Mouse (Mus musculus) layer of hippocampus, adult 18-20 months (tissue): Measurements from ENCODE around the gene Eva1b. TPM values are rescaled to one million over a fixed set of nuclear protein-coding genes. Genes with fewer than 3 reads are reported as not detected.
"Not testable (repeated sequence)": the region's sequence is repeated elsewhere in the genome, so short reads cannot be mapped to it uniquely, and the experiment has no call there.

Experiments
- DNase-seq, 2 experiments: peaks; one replicate each; pipeline ENCODE4 v3.0.0; 2022; ENCODE audit warnings: low spot score in 2 of 2
- total RNA-seq, 2 experiments: library from RNA; stranded (reverse); gene quantifications; 2 replicates each; pipeline ENCODE4 v1.2.3; 2021

Gene Eva1b
- total RNA-seq, 2 experiments from 2014 or later, result 1.8 to 1.9 TPM

DNA sequence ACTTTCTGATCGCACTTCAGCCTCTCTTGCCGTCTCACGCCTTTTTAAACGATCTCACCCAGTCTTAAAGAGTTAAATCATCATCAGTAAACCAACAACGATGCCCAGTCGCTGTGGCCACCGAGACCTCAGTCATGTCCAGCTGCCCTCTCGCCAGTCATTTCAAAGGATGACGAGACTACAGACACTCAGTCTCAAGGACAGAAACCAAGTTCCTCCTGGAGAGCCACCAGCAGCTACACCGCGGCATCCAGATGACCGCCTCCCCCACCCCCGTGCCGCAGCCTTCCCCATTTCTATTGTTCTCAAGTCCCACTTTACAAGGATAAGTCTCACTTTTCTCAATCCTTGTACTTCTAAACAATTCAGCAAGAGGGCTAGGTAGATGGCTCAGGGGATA lies 5.3 kb downstream of the Eva1b start:
- no peak for DNase-seq

DNA sequence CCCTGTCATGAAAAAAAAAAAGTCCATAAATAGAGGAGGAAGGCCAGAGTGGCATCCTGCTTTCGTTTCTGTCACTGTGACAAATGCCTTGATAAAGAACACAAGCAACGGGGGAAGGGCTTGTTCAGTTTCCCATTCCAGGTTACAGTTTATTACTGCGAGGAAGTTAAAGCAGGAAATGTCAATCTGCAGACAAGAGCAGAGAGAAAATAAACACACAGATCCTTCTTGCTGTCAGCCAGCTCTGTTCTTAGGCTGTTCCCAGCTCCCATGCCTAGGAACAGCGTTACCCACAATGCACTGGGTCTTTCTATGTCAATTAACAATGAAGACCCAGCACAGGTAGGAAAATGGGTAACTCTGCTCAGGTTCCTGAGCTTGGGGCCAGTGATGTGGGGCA lies 7.6 kb downstream of the Eva1b start:
- no peak for DNase-seq

DNA sequence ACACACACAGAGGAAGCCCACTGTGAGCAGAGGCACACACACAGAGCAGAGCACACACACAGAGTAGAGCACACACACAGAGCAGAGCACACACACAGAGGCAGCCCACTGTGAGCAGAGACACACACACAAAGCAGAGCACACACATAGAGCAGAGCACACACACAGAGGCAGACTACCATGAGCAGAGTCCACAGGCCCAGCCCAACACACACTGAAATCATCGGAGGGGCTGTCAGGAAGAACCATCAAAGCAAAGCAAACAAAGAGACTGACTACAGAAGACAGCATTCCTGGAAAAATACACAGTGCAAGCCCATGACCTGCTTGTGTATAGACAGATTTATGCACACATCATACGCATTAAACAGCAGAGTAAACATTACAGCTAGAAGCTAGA lies 8.3 kb downstream of the Eva1b start:
- DNase-seq, result no peak

DNA sequence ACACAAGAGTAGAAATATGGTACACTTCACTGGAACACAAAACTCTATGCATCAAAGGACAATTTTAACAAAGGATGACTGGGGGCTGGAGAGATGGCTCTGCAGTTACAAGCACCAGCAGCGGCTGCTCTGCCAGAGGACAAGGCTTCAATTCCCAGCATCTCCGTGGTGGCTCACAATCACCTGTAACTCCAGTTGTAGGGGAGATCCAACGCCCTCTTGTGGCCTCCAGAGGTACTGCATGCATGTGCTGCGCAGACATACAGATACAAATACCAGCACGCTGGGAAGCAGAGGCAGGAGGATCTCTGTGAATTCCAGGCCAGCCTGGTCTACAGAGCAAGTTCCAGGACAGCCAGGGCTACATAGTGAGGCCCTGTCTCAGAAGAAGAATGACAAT lies 9.1 kb downstream of the Eva1b start:
- DNase-seq, result no peak

DNA sequence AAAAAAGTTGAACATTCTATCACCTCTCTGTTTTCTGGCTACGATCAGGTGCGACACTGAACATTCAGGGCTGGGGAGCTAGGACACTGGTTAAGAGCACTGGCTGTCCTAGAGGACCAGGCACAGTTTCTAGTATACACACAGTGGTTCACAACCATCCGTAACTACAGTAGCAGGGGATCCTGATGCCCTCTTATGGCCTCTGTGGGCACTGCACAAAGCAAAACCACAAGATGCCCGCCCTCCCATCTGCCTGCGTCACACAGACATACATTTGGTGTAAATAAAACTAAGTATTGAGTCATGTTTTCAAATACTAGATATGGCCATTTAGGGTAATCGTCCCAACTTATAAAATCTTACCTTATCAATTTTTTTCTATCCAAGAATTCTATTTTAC lies 10.0 kb downstream of the Eva1b start:
- no peak for DNase-seq

DNA sequence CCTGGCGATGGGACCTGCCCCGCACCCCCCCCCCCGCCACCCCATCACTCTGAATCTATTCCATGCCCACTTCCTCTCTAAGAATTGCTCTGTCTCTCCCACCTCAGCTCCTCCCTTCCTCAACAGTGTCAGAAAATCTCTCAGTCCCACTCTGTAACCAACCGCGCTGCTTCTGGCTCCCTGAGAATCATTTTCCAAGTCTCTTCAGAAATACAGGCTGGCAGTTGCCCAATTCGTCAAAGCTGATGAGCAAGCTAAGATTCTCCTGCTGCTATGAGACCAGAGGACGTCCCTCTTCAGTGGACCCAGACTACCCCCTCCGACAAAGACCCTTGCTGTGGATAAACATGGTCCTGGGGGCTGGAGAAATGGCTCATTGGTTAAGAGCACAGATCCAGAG lies 11.9 kb downstream of the Eva1b start:
- DNase-seq, result no peak

DNA sequence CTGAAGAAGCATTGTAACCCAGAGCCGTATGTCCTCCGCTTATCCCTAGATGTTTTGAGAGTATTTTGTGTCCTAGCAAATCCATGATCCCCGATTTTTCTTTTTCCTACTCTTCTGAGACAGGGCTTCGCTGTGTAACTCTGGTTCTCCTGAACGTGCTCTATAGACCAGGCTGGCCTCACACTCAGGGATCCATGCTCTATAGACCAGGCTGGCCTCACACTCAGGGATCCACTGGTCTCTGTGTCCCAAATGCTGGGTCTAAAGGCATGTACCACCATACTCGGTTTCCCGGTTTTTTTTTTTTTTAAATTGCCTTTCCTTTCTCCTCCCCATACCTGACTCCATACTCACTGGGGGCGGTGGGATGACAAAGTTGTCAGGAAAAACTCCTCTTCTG lies 13.4 kb downstream of the Eva1b start:
- DNase-seq, result no peak

DNA sequence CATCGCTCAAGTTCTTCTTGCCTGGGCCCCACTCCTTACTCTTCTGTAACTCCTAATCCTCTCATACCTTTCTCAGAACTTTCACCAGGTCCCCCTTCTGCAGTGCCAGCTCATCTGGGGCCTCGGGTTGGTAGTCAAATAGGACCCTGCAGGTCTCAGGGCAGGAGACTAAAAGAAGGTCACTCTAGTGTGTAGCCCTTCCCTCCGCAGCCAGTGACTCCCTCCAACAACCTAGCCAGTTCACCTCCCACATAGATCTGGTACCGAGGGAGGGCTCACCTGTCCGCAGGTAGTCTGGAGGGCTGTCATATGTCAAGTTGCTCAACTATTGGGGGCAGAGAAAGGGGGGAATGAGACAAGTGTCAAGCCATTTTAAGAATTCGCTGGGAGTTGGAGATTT lies 13.9 kb downstream of the Eva1b start:
- no peak for DNase-seq

DNA sequence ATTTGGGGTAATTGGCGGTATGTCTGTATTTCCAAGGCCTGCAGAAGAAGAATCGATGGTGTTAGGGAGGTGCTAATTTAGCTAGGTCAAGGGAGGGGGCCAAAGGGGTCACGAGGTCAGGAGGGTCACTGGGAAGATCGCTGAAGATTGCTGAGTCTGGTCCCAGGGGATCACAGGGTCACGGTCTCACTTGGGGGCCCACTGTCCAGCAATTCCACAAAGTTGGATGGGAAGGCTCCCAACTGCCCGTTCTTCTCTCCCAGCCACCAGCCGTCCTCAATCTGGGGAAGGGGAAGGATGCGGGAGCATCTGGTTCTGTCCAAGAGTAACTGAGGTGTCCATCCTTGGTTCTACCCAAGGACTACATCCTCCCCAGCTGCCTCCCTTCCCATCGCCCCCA lies 14.4 kb downstream of the Eva1b start:
- no peak for DNase-seq

DNA sequence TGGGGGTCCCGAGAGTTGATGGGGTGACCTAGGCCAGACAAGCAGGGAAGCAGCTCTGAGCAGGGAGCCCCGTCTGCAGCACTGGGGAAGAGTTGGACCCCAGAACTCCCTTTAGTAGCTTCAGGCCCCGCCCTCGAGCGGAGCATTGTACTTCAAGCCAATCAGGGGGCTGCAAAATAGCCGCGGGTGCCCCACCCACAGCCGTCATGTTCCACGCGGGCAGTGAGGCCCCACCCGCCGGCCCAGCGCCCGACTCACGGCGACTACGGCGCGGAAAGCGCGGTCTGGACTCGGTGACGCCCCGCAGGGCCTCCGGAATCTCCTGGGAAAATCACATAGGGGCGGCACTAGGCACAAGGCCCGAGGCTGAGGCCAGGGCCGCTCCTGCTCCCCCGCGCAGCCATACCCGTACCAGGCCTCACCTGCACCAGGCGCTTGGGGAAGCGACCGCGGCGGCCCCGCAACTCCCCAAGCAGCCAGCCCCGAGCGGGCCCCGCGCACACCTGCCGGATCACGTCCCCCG lies 15.1 kb downstream of the Eva1b start:
- DNase-seq, result peak; percentile 77 to 82

DNA sequence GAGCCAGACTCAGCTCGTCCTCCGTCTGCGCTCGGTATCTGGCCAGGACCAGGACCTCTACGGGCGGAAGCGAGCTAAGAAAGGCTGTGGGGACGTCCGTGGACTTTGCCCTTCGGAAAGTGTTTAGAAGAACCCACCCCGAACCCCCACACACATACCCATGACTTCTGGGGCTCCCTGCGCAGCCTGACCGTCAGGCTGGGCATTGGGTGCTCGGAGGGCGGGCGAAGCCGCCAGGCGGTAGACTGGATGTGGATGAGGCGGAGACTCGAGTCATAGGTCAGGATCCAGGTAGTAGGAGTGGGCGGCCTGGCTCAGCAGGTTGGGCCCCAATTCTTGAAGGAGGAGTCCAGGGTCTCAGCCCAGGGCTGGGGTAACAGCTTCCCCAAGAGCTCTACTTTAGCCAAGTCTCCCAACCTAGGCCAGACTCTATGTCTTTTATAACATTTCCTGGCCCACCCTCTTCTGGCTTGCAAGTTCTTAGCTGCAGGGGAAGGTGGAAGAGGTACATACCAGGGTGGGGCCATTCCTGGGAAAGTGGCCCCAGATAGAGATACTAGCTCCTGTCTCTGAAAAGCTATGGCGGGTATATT lies 15.6 kb downstream of the Eva1b start, which contains the start of gene Sh3d21:
Sh3d21 (minus strand) TSS at position 425 of the 593 bp plus-strand sequence.
- no peak for DNase-seq

DNA sequence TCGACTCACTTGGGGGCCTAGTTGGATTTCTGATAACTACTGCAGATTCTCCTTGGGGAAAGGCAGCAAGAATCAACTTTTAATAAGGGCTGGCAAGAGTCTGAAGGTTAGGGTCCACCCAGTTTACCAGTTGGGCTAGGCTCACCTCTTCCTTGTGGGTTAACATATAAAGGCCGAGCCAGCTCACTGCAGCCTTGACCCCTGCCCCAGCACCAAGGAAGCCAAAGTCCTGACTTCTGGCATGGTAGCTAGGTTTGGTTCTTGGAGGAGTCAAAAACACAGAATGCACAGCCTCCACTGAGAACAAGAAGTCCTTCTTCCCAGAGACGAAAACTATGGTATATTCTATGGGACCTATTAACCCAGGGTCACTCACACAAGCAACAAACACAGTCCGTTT lies 16.1 kb downstream of the Eva1b start:
- DNase-seq, result no peak

DNA sequence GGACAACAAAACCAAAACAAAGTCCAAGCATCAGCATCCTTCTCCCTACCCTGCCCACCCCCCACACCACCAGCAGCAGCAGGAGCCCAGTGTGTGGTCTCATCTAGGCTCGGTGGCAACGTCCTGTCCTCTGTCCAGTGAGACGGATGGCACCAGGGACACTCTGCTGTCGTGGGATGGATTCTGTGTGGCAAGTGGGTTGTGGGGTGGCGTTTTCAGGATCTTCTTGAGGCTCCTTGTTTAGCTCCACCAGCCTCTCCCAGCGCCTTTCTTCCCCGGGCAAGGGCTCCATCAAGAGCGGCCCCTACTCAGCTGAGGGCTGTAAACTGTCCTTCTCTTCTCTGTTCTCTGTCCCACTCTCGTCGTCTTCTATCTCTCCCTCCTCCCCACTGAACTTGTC lies 17.5 kb downstream of the Eva1b start:
- not testable (repeated sequence) for DNase-seq

DNA sequence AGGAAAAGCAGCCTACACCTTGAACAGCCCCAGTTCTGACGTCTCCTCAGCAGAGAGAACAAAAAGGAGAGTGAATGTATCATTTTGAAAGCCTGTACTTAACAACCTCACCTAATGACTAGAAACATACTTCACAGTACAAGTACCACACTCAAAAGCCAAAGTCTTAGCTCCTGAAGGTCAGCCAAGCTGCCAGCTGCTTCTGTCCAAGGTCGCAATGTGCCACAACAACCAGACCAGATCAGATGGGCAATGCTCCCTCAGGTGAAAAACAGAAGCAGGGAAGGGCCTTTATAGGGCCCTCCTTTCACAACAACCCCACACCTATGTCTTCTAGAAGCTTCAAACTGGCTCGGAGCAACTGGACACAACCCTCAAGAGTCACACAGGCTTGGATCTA lies 18.5 kb downstream of the Eva1b start:
- DNase-seq, result no peak

DNA sequence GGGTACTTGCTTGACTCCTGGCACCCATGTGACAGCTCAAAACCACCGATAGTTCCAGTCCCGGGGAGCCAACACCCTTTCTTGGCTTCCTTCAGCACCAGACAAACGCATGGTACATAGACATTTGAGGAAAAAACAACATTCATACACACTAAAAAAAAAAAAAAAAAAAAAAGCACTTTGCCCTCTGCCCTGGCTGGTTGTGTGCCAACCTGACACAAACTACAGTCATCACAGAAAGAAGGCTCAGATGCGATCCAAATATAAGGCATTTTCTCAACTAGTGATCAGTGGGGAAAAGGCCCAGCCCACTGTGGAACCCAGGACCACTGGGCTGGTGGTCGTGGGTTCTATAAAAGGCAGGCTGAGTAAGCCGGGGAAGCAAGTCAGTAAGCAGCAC lies 21.3 kb downstream of the Eva1b start:
- no peak for DNase-seq

DNA sequence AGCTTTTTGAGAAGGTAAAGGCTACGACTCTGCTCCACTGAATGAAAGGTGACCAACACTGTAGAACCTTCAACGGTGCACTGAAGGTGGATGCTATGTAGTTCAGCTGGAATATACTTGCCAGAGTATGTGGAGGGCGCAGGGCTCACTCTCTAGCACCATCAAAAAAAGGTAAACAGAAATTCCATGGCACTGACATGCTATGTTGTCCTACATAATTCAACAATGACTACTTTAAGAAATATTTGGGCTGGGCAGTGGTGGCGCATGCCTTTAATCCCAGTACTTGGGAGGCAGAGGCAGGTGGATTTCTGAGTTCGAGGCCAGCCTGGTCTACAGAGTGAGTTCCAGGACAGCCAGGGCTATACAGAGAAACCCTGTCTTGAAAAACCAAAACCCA lies 23.2 kb downstream of the Eva1b start:
- DNase-seq, result not testable (repeated sequence)

DNA sequence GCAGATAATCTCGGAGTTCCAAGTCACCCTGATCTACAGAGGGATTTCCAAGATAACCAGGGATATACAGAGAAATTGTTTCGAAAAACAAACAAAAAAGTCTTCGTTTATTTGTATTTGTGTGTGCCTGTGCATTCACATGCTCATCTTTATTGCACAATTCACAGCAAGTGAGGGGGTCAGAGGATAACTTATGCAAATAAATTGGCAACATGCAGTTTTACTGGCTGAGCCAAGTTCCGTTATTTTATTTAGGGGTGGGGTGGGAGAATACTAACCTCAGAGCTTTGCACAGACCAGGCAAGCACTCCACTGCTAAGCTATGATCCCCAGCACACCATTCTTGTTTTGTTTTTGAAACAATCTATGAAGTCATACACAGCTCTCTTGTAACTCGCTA lies 26.3 kb downstream of the Eva1b start:
- no peak for DNase-seq

DNA sequence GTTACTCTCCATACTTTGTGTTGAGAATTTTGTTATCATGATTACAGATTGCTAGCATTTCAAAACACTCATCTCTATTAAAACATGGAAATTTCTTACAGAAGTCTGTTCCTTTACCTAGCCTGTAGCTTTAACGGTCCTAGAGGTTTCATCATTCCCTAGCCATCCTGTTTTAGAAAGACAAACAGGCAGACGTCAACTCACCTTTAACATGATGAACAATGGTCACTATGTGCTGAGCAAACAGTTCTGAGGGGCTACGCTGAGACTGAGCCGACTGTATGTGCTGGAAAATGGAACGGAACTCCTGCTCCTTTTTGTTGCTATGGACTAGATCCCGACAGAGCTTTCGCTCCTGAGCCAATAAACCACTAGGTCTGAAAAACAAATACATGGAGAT lies 28.4 kb downstream of the Eva1b start:
- DNase-seq, result not testable (repeated sequence)

DNA sequence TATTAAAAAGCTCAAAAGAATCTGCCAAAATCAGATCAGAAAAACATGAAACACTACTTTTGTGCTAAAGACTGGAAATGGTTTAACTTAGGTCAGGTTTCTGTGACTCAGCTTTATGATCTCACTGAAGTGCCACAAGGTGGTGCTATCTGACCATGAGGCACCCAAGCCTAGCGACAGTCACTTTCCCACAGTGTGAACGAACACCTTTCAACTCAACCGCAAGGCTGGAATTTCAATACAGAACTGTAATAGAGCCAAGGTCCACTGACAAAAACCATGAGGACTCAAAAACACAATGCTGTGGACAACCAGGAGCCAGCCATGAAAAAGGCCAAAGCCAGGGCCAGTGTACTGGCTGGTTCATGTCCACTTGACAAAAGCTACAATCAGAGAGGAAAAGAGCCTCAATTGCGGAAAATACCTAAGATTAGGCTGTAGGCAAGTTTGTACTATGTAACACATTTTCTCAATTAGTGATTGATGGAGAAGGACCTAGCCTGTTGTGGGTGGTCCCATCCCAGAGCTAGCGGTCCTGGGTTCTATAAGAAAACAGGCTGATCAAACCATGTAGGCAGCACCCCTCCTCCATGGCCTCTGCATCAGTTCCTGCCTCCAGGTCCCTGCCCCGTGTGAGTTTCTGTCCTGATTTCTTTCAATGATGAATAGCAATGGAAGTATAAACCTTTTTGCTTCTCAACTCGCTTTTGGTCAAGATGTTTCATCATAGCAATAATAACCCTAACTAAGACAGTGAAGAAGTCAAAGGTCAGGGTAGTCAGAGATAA lies 33.8 kb downstream of the Eva1b start:
- peak in 1 of 2 experiments; percentile 59 for DNase-seq

DNA sequence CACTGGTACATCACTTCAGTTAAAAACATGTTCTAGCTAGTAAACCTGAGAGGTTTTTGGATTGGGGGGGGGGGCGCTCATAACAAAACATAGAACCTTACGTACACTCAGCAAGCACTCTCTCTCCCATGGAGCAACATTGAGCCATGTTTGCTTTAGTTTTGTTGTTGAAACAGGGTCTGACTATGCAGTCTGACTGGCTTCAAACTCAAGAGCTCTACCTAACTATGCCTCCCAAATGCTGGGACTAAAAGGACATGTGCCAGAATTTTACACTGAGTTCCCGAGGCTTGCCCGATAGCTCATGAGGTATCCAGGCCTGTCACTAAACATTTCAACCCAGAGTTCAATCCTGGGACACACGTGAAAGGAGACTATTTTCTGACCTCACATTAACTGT lies 35.5 kb downstream of the Eva1b start:
- DNase-seq, result no peak

DNA sequence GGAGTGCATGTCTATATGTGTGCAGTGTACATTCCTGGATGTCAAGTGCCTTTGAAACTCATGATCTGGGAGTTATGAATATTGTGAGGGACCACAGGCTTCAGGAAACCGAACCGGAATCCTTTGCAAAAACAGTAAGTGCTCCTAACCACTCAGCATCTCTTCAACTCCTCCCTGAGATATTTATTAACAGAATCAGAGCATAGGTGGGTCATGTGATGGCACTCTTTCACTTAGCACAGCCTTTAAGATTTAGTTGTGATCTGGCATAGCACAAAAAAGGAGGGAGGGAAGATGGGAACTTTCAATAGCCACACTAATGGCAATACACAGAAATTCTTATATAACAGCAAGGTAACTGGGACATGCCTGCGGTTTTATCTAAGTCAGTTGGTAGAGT lies 39.6 kb downstream of the Eva1b start:
- DNase-seq, result no peak

DNA sequence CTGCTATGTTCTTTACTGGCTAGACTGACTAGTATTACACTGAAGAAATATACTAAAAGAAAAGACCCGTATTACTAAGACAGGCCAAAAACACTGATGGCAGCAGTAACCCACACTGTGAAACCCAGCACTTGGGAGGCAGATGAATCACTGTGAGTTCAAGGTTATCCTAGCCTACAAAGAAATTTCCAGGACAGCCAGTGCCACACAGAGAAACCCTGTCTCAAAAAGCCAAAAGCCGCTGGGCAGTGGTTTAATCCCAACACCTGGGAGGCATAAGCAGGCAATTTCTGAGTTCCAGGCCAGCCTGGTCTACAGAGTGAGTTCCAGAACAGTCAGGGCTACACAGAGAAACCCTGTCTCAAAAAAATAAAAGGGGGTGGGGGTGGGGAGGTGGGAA lies 43.1 kb downstream of the Eva1b start:
- no peak for DNase-seq

DNA sequence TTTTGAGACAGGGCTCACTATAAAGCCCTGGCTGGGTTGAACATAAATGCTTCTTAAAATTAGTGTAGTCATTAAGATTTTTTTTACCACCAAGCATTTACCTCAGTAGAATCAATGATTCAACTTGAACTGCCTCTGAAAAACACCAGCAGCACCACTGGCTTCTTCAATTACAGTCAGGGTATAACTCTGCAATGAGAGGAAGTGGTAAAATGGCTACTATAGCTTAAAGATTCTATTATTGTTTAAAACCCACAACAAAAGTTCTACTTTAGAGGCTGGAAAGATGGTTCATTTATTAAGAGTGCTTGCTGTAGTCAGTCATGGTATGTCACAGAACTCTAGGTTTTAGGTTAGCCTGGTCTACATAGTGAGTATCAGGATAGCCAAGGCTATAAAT lies 46.7 kb downstream of the Eva1b start:
- DNase-seq, result no peak
